Mouse (Mus musculus): ENCODE measurements at regions not wholly inside any gene's neighbourhood (a gene's known extent, or its start where the extent isn't known, plus 50 kb on each side); places are given as distances from the start of the nearest gene placed in this dataset.

DNA sequence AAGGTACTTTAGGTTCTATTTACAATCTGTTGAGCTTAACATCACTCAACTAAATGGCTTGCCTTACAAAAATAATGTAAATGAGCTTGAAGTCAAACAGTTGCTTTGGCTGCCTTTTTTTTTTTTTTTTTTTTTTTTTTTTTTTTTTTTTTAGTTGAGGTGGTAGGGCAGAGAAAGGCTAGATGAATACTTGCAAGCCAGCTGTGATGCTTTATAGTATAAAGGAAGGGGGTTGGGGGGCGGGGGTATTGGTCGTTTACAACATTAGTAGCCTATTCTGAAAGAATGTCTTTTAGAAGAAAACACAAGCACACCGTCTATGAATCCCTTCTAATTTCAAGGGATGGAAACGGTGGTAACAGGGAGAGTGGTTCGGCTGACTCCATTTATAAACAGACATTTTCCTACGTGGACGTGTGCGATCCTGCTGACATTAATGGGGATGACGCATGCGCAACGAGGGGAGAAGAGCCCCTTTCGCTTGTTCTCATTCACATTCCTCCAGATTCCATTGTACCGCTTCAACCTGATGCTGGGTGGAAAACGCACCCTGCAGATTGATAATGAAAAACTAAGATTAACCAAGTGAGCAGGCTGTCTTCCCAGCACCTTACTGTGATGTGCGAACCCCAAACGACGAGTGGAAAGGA, 2779.2 kb upstream of the Gm7489 start:
- H3K27ac ChIP-seq = no peak overlapping the region
- H3K9ac ChIP-seq = no peak overlapping the region
- no peak overlapping the region for H3K4me2 ChIP-seq (replicated peaks)
- H3K27me3 ChIP-seq (replicated peaks) = no peaks in the 10 kb centered on the region
- H3K4me1 ChIP-seq (replicated peaks) = no peaks in the 10 kb centered on the region
- no peak overlapping the region for H3K4me3 ChIP-seq (replicated peaks)
- no peak for ATAC-seq
- no peaks in the 10 kb centered on the region for H3K9me3 ChIP-seq
- 54% methylated on average over 17 of the region's 17 CpGs for WGBS
- no peaks in the 10 kb centered on the region for H3K36me3 ChIP-seq

DNA sequence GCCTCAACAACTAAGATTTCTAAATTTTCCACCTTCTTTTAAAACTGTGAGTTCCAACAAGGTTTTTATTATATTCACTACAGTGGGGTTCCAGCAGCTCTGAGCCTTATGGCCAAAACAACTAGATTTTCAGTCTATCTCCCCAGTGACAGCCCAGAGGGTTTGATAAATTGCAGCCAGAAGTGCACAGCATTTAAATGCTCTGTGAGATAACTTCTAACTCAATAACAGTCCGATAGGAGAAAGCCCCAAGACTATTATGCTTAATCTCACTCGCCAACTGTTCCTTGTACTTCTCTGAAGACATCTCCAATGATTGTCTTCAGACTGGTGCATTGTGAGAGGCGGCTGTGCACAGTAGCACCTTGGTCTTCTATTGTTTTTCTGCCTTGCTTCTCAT, 2774.5 kb upstream of the Gm7489 start:
- H3K27me3 ChIP-seq (replicated peaks) = no peaks in the 10 kb centered on the region
- no peaks in the 10 kb centered on the region for H3K9me3 ChIP-seq
- no peak overlapping the region for H3K9ac ChIP-seq
- H3K27ac ChIP-seq = no peak overlapping the region
- H3K36me3 ChIP-seq = no peaks in the 10 kb centered on the region
- ATAC-seq = no peak
- WGBS = 71% methylated on average over 3 of the region's 3 CpGs
- no peak overlapping the region for H3K4me2 ChIP-seq (replicated peaks)
- H3K4me1 ChIP-seq (replicated peaks) = no peaks in the 10 kb centered on the region
- no peak overlapping the region for H3K4me3 ChIP-seq (replicated peaks)

DNA sequence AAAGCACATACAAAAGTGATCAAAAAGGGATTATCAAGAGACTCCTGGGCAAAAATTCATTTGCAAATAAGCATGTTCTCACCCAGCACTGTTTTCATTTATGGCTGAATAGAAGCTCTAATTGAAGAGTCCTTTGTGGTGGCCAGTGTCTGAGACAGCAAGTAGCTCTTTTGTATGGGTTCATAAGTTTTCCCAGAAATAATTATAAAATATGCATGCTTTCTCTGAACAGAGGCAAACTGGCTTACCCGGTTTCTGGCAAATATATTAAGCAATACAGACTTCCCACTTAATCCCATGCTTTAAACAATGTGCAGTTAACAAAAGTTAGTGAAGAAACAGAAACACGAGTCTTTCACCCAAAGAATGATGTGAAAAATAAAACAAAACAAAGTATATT, 2758.8 kb upstream of the Gm7489 start:
- Histone ChIP-seq H3K27ac (no peak overlapping the region), H3K4me2 (replicated peaks) (no peak overlapping the region), H3K9ac (no peak overlapping the region), H3K36me3 (no peaks in the 10 kb centered on the region), H3K4me1 (replicated peaks) (no peaks in the 10 kb centered on the region), H3K9me3 (no peaks in the 10 kb centered on the region), H3K27me3 (replicated peaks) (no peaks in the 10 kb centered on the region), H3K4me3 (replicated peaks) (no peak overlapping the region)
- 74% methylated on average over 2 of the region's 2 CpGs for WGBS
- ATAC-seq = no peak

DNA sequence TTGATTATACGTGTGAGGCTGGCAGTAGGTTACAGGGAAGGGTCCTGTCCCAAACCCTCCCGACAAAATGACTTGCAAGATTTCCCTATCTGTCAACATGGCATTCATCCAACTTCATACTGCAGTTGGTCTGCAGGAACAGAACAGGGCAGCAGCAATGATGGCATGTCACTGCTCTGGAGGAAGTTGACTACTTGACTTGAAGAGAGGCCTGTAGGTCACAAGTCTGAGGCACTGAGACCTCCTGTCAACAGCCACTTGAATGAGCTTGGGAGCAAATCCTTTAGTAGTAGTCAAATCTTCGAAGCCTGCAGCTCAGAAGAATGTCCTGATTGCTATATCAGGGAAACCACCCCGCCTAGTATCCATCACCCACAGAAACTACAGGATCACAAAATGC, 2753.7 kb upstream of the Gm7489 start:
- H3K9me3 ChIP-seq = no peaks in the 10 kb centered on the region
- H3K27me3 ChIP-seq (replicated peaks) = no peaks in the 10 kb centered on the region
- H3K9ac ChIP-seq = no peak overlapping the region
- no peak overlapping the region for H3K4me3 ChIP-seq (replicated peaks)
- H3K4me2 ChIP-seq (replicated peaks) = no peak overlapping the region
- no peak for ATAC-seq
- no peaks in the 10 kb centered on the region for H3K36me3 ChIP-seq
- H3K4me1 ChIP-seq (replicated peaks) = no peaks in the 10 kb centered on the region
- no peak overlapping the region for H3K27ac ChIP-seq
- WGBS = 68% methylated on average over 4 of the region's 4 CpGs

DNA sequence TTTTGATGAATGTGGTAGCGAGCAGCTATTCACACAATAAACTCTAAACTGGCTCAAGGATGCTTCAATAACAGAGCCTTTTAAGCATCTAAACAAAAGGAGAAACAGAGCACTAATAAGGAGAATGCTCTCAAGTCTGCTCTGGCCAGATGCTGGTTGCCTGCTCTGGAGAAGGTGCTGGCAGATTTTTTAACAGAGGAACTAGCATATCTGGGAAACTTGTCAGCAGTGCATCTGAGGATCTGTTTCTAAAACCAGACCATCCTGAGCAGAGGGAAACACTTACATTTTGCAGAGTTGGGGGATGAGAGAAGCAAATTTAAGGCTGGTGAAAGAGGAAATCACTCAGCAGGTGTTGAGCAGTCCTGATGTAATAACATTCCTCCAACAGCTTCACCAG, 2748.6 kb upstream of the Gm7489 start:
- WGBS = 62% methylated on average over 1 of the region's 1 CpGs
- Histone ChIP-seq H3K9ac (no peak overlapping the region), H3K4me2 (replicated peaks) (no peak overlapping the region), H3K9me3 (no peaks in the 10 kb centered on the region), H3K4me1 (replicated peaks) (no peaks in the 10 kb centered on the region), H3K27me3 (replicated peaks) (no peaks in the 10 kb centered on the region), H3K27ac (no peak overlapping the region), H3K36me3 (no peaks in the 10 kb centered on the region), H3K4me3 (replicated peaks) (no peak overlapping the region)
- no peak for ATAC-seq

DNA sequence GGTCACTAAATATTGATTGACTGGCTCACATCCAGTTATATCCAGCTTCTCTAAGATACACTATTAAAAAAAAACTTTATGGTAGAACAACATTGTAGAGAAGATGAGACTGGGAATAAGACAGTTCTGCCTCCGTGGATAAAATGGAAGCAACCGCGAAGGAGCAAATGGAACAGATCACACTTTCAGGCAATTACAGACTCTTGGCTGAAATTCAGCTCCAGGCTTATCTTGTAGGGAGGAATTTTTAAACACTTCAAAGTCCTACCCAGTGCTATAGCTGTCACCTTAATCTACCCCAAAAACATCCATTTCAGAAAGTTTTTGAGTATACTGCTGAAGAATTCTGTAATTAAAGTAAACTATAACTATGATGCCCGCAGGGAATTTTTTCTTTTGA, 2745.2 kb upstream of the Gm7489 start:
- Histone ChIP-seq H3K4me1 (replicated peaks) (no peaks in the 10 kb centered on the region), H3K9ac (no peak overlapping the region), H3K27ac (no peak overlapping the region), H3K4me2 (replicated peaks) (no peak overlapping the region), H3K27me3 (replicated peaks) (no peaks in the 10 kb centered on the region), H3K4me3 (replicated peaks) (no peak overlapping the region), H3K36me3 (no peaks in the 10 kb centered on the region), H3K9me3 (no peaks in the 10 kb centered on the region)
- no peak for ATAC-seq
- WGBS = 59% methylated on average over 4 of the region's 4 CpGs

DNA sequence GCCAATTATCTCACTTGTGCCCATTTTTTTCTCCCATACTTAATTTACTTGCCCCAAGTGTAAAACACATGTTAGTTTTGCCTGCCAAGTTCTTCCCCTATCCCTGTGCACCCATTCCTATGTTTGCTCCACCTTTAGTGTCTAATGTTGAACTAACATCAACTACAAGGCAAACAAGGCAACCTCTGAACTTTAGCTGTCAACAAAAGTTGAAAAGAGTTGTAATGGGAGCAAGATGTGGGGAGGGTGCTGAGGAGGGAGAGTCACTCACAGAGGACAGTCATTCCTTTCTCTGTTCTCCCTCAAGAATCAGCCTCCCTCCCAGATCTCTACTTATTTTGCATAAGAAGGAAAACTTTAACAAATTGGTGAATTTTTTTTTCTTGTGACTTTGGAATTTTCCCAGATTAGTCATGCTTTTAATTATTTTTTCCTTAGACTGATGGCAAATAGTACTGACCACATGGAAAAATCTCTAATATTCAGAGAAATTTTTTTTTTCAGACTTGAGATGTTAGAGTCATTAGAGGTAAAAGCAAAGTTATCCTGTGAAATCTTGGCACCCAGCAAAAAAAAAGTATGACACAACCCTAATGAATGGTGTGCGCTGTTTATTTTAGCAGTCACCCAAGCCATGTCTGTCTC, 2710.6 kb upstream of the Gm7489 start:
- Histone ChIP-seq H3K4me1 (replicated peaks) (no peaks in the 10 kb centered on the region), H3K4me3 (replicated peaks) (no peak overlapping the region), H3K27ac (no peak overlapping the region), H3K27me3 (replicated peaks) (no peaks in the 10 kb centered on the region), H3K9me3 (no peaks in the 10 kb centered on the region), H3K4me2 (replicated peaks) (no peak overlapping the region), H3K9ac (no peak overlapping the region), H3K36me3 (no peaks in the 10 kb centered on the region)
- 96% methylated on average over 1 of the region's 1 CpGs for WGBS
- no peak for ATAC-seq

DNA sequence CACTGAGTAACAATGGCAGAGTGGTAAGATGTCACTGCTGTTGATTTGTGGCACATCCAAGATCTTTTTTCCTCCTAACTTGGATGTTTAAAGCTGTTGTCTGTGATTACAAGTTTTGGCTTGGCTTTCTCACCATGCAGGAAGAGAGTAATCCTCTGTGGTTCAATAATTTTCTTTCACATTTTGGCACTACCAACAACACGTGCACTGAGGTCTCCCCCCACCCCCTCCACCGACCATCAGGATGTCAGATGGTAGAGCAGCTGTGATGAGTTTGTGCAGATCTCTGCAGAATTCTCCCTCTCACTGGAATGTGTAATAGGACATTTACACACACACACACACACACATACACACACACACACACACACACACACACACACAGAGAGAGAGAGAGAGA, 2708.2 kb upstream of the Gm7489 start:
- H3K27me3 ChIP-seq (replicated peaks) = no peaks in the 10 kb centered on the region
- no peak overlapping the region for H3K4me3 ChIP-seq (replicated peaks)
- 31% methylated on average over 2 of the region's 2 CpGs for WGBS
- ATAC-seq = no peak
- no peak overlapping the region for H3K4me2 ChIP-seq (replicated peaks)
- H3K36me3 ChIP-seq = no peaks in the 10 kb centered on the region
- H3K9me3 ChIP-seq = no peaks in the 10 kb centered on the region
- no peak overlapping the region for H3K9ac ChIP-seq
- H3K4me1 ChIP-seq (replicated peaks) = no peaks in the 10 kb centered on the region
- no peak overlapping the region for H3K27ac ChIP-seq

DNA sequence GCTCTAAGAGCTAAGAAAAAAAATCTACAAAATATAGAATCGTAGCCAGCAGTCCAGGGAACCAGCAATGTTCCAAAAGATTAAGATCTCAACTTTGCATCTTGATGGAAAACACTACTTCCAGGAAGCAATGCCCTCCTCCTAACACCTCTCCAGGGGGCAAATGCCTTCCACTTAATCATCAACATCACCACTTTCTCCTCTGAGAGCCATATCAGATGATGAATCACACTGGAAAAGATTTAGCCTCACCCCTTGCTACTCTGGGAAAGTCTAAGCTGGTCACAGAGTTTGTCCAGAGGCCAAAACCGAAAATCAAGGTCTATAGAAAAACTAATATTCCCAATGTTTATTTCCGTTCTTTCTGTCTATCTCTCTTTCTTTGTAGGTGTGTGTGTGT, 2695.6 kb upstream of the Gm7489 start:
- H3K27ac ChIP-seq = no peak overlapping the region
- no peaks in the 10 kb centered on the region for H3K27me3 ChIP-seq (replicated peaks)
- ATAC-seq = no peak
- 83% methylated on average over 3 of the region's 3 CpGs for WGBS
- H3K9ac ChIP-seq = no peak overlapping the region
- H3K36me3 ChIP-seq = no peaks in the 10 kb centered on the region
- no peaks in the 10 kb centered on the region for H3K4me1 ChIP-seq (replicated peaks)
- H3K4me3 ChIP-seq (replicated peaks) = no peak overlapping the region
- H3K9me3 ChIP-seq = no peaks in the 10 kb centered on the region
- no peak overlapping the region for H3K4me2 ChIP-seq (replicated peaks)

DNA sequence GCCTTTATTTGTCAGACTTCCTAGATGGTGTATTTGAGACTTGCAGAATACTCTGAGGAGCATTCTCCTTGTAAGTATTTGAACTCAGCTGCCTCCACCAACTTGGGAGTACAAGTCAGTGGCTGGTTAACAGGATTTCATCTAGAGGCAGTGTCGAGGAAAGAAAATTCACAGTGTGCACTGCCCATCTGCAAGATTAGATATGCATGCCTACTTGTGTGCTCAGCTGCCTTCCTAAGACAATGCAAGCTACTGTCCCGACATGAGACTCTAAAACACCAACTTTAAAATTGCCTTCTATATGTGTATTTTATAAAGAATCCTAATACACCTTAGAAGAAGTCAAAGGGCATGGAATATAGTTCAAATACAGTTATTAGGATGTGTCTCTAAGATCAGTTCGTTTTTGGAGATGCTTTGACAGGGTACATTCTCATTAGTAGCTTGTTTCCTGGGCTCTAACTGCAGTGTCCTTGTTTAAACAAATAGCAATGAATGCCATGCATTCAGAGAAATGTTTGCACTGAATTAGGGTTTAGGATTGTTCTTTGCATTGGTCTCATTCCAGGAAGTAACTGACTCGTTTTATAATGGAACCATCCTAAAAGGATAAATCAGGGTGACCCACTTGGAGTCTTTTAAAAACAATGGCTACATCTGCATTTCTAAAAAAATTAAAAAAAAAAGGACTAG, 2687.1 kb upstream of the Gm7489 start:
- ATAC-seq = no peak
- Histone ChIP-seq H3K27me3 (replicated peaks) (no peaks in the 10 kb centered on the region), H3K9me3 (no peaks in the 10 kb centered on the region), H3K4me3 (replicated peaks) (no peak overlapping the region), H3K27ac (no peak overlapping the region), H3K4me2 (replicated peaks) (no peak overlapping the region), H3K4me1 (replicated peaks) (no peaks in the 10 kb centered on the region), H3K9ac (no peak overlapping the region), H3K36me3 (no peaks in the 10 kb centered on the region)
- WGBS = 36% methylated on average over 4 of the region's 4 CpGs

DNA sequence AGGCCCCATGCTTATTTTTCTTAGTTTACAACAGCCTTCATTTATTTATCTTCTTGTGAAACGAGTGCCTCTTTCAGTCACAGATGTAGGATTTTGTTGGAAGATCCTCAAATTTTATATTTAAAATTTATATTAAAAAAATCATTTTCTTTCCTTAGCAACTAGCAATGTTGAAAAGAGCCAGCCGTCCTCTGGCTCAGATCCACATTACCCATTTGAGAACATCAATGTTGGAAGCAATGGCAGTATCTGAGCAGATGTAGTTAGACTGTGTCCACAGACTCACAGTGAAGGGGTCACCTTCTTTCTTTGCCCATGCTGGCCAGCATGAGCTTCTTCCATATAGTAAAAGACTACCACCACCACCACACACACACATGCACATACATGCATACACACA, 2681.4 kb upstream of the Gm7489 start:
- ATAC-seq = no peak

DNA sequence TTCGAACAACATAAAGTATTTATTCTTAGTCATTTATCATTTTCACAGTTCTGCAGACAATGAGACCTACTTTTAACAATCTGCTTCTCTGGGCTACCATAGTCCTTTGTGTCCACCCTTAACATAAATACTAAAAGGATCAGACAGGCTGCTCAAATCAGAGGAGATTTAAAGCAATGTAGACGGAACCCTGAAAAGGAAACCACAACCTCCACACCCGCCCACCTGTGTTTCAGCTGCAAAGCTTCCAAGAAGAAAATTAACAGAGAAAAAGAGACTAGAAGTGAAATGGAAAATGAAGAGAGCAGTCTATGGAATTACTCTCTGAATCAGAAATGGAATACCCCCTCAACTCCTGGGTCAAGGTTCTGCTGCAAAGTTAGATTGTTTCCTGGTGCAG, 2678.7 kb upstream of the Gm7489 start:
- Histone ChIP-seq H3K27ac (no peak overlapping the region), H3K36me3 (no peaks in the 10 kb centered on the region), H3K4me2 (replicated peaks) (no peak overlapping the region), H3K9ac (no peak overlapping the region), H3K27me3 (replicated peaks) (no peaks in the 10 kb centered on the region), H3K4me1 (replicated peaks) (no peaks in the 10 kb centered on the region), H3K4me3 (replicated peaks) (no peak overlapping the region), H3K9me3 (no peaks in the 10 kb centered on the region)
- no peak for ATAC-seq
- WGBS = 69% methylated on average over 3 of the region's 3 CpGs

More for the DNA sequence above, 2681.4 kb upstream of the Gm7489 start:
- no peak overlapping the region for H3K9ac ChIP-seq
- H3K4me1 ChIP-seq (replicated peaks) = no peaks in the 10 kb centered on the region
- WGBS = 61% methylated on average over 2 of the region's 2 CpGs
- H3K4me2 ChIP-seq (replicated peaks) = no peak overlapping the region
- H3K27me3 ChIP-seq (replicated peaks) = no peaks in the 10 kb centered on the region
- H3K4me3 ChIP-seq (replicated peaks) = no peak overlapping the region
- H3K27ac ChIP-seq = no peak overlapping the region
- no peaks in the 10 kb centered on the region for H3K36me3 ChIP-seq
- no peaks in the 10 kb centered on the region for H3K9me3 ChIP-seq

DNA sequence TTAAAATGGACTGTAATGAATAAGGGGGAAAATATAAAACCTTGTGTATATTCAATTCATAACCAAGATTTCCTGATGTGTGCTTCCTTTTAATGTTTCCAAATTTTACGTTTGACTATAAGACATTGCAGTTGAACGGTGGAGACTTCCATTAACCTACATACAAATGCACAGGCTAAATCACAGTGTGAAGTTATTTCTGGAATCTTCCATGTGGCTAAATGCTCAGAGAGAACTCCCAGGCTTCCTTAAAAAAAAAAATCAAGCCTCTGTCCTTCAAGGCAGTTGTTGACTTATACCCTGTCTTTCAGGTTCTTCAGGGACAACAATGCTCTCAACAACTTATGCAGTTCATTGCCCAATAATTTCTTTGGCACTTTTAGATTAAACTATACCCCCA, 2677.9 kb upstream of the Gm7489 start:
- H3K4me3 ChIP-seq (replicated peaks) = no peak overlapping the region
- no peak for ATAC-seq
- H3K4me2 ChIP-seq (replicated peaks) = no peak overlapping the region
- no peaks in the 10 kb centered on the region for H3K4me1 ChIP-seq (replicated peaks)
- 50% methylated on average over 2 of the region's 2 CpGs for WGBS
- H3K27ac ChIP-seq = no peak overlapping the region
- H3K9ac ChIP-seq = no peak overlapping the region
- no peaks in the 10 kb centered on the region for H3K9me3 ChIP-seq
- no peaks in the 10 kb centered on the region for H3K27me3 ChIP-seq (replicated peaks)
- H3K36me3 ChIP-seq = no peaks in the 10 kb centered on the region

All from intestine, embryonic 15.5 days (tissue).